Mouse (Mus musculus) embryonic fibroblast, embryonic 13.5 days (primary cell): ENCODE measurements around the gene Pik3c2g.

Source experiments
- CTCF ChIP-seq: IDR thresholded peaks from 2 replicates; pipeline ENCODE4 v1.5.1; 2011; ENCODE audit warnings: mild to moderate bottlenecking, control low read depth, low read length, moderate library complexity, borderline replicate concordance; ENCODE audit not compliant: insufficient read depth
- POLR2A ChIP-seq: IDR thresholded peaks from 2 replicates; pipeline ENCODE4 v1.6.1; 2011; ENCODE audit warnings: low read depth, mild to moderate bottlenecking, control low read depth, low read length, moderate library complexity

DNA sequence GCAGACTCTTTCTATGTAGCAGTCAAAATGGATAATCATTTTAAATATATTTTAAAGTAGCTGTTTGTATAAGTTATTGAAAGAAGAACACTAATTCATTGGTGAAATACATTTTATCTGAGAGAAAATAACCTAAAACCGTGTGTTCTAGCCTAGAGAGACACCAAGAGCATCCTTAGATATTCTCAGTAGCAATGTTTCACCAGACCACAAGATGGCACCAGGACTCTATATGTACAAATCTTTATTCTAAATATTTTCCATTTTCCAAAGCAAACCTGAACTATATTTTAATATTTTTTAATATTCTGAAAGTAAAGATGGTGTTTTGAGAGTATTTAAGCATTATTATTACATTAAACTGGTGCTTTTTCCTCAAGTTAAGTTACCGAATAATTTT lies 48.6 kb upstream of the Pik3c2g start:
- TF ChIP-seq CTCF (no peak), POLR2A (no peak)
